Mouse (Mus musculus): ENCODE data around the gene Whrn. TPM values are rescaled to one million over a fixed set of nuclear protein-coding genes. Genes with fewer than 3 reads are reported as not detected.
A peak's percentile ranks its signal among the peaks of the same experiment; 100 is the strongest.

The Whrn gene
- polyA plus RNA-seq (2012; ENCODE audit: insufficient read depth, insufficient read length, missing spikeins): 0.29 TPM in 1 of 2 replicates, not detected in the other

DNA sequence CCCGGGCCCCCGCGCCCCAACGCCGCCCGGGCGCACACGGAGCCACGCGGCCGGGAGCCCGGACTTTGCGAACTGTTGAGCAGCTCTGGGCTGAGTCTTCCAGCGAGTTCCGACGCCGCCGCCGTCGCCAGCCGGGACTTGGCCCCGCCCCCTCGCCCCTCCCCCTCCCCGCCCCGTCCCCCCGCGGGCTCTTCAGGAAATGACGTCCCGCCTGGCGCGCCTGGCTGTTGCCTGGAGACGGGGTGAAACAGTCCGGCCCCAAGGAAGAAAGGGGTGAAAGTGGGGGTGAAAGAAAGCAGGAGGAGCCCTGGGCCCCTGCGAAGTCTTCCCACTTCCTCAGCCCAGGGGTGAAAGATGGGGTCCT, at the start of gene Whrn:
Gene Whrn (minus strand): TSS at position 77 of the 364 bp plus-strand sequence.
- no peak for TF ChIP-seq CTCF (IDR thresholded peaks at IDR 0.05; ENCODE audit: low read depth, low read length)
- no peak for TF ChIP-seq POLR2A (IDR thresholded peaks at IDR 0.05; ENCODE audit: borderline replicate concordance, low read depth, low read length)
- Histone ChIP-seq H3K27ac (ENCODE audit: insufficient read depth, low read depth, low read length) (no peak within 1 kb of the TSS), H3K4me3 (ENCODE audit: insufficient read depth, low read length) (peak within 1 kb of the TSS; percentile 59), H3K4me1 (ENCODE audit: control insufficient read depth, insufficient read depth, low read length) (peaks cover 2% of the 10 kb centered on the region; the same call in 1 of the 2 replicates)

DNA sequence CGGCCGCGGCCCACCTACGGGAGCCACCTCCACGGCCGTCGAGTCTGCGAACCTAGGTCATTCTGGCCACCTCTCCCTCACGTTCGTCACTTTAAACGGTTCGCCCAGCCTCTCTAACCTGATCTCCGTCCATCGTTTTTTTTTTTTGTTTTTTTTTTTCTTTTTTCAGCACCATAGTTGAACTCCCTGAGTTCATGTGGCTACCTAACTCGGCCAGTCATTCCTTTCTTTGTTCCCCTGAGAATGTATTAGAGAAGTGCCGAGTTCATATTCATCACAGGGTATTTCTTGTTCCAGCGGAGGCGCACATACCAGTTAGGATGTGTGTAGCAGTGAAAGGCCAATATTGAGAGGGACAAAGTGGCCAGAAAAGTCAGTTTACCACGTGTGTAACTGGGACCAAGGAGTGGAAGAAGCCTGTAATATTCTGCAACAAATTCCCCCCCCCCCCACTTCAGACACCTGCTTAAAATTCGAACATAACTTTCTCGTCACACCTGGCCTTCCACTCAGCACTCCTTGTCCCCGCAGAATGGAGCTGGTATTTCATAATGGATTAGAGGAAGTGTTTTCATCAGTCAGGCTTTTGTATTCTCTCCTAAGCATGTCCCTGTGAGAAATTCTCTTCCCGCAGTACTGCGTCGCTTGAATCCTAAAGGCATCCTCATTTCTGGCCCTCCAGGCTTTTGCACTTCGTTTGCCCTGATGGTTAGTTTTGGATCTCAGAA, 49.6 kb upstream of the Whrn start:
- H3K4me1 ChIP-seq (ENCODE audit: control insufficient read depth, insufficient read depth, low read length): peaks cover 46% of the 10 kb centered on the region
- peak overlapping the region; percentile 90 for H3K4me3 ChIP-seq (ENCODE audit: insufficient read depth, low read length)
- TF ChIP-seq CTCF (IDR thresholded peaks at IDR 0.05; ENCODE audit: low read depth, low read length): no peak
- H3K27ac ChIP-seq (ENCODE audit: insufficient read depth, low read depth, low read length): peak overlapping the region; percentile 81

DNA sequence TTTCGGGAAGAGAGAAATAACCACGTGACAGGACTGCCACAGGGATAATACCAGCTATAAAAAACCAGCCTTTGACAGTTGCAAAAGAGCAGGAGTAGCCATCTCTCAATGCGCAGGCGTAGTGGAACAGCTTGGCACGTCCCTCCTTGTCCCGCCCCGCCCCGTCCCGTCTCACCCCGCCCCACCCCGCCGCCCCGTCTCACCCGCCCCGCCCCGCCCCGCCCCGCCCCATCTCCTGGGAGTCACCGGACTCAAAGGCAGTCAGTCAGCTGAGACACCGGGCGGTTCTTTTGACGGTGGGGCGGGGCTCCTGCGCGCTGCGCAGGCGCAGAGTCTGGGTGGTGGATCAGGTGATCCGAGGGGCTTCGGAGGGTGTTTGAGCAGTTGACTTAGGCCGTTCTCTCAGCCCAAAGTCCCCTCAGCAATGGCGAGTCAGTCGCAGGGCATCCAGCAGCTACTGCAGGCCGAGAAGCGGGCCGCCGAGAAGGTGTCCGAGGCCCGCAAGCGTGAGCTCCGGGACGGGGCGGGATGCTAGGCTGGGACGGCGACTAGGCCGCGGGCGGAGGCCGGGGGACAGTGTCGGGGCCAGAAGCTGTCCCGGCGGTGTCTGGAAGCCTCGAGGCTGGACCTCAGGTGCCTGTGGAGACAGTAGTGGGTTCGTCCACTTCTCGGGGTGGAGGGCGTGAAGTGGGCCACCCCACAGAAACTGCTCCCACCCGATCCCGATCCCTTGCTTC, 48.9 kb upstream of the Whrn start, which contains the start of gene Atp6v1g1:
Gene Atp6v1g1 (plus strand): TSS at position 279 of the 737 bp plus-strand sequence.
- H3K4me3 ChIP-seq (ENCODE audit: insufficient read depth, low read length): peak within 1 kb of the TSS; percentile 90
- peaks cover 47% of the 10 kb centered on the region for H3K4me1 ChIP-seq (ENCODE audit: control insufficient read depth, insufficient read depth, low read length)
- TF ChIP-seq CTCF (IDR thresholded peaks at IDR 0.05; ENCODE audit: low read depth, low read length): no peak
- no peak for TF ChIP-seq POLR2A (IDR thresholded peaks at IDR 0.05; ENCODE audit: borderline replicate concordance, low read depth, low read length)
- peak within 1 kb of the TSS; percentile 81 for H3K27ac ChIP-seq (ENCODE audit: insufficient read depth, low read depth, low read length)

DNA sequence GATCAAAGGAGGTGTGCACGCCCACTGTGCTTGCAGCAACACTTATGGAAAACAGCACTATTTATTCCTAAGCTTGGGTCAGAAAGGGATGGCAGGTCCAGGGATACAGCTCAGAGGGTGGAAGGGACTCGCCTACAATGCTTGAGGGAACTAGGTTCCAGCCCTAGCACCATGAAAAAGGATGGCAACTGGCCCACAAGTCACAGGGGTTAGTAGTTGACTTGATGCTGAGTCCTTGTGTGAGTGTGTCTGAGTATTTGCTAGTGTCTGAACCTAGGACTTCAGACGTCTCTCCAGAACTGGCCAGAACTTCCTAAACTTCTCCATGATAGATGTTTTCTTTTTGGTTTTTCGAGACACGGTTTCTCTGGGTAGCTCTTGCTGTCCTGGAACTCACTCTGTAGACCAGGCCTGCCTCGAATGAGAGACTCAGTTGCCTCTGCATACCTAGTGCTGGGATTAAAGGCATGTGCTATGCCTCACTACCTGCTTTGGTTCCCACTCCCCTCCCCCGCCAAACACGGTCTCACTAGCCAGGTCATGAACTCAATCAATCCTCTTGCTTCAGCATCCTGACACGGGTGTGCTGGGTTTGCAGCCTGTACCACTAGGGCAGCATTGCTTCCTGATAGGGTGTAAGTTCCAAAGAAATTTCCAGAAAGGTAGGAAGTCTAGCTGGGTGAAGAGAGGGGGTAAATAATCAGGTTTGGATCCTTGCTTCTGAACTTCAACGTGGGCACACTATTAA, 48.1 kb upstream of the Whrn start:
- Histone ChIP-seq H3K4me3 (ENCODE audit: insufficient read depth, low read length) (peak overlapping the region; percentile 11; the same call in 1 of the 2 replicates), H3K4me1 (ENCODE audit: control insufficient read depth, insufficient read depth, low read length) (peaks cover 47% of the 10 kb centered on the region), H3K27ac (ENCODE audit: insufficient read depth, low read depth, low read length) (peak overlapping the region; percentile 77)
- TF ChIP-seq CTCF (IDR thresholded peaks at IDR 0.05; ENCODE audit: low read depth, low read length) (no peak), POLR2A (IDR thresholded peaks at IDR 0.05; ENCODE audit: borderline replicate concordance, low read depth, low read length) (no peak)

DNA sequence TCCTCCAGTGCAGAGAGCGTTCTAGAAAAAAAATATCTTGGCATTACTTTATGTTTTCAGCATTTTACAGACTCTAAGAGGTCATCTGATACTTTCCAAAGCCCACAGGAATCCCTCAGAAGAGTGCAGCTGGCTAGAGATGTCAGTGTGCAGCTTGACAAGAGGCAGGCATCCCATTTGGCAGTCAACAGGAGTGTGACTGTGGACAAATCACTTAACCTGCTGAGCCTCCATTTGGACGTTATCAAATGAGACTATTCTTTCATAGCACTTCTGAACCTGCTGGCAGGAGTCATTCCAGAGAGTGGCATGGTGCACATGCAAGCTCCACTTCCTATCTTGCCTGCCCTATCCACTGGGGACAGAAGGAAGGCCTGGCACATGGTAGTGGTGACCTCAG, 46.4 kb upstream of the Whrn start:
- TF ChIP-seq CTCF (IDR thresholded peaks at IDR 0.05; ENCODE audit: low read depth, low read length) (no peak), POLR2A (IDR thresholded peaks at IDR 0.05; ENCODE audit: borderline replicate concordance, low read depth, low read length) (no peak)
- H3K4me3 ChIP-seq (ENCODE audit: insufficient read depth, low read length): no peak overlapping the region
- no peak overlapping the region for H3K27ac ChIP-seq (ENCODE audit: insufficient read depth, low read depth, low read length)
- peaks cover 44% of the 10 kb centered on the region for H3K4me1 ChIP-seq (ENCODE audit: control insufficient read depth, insufficient read depth, low read length)

DNA sequence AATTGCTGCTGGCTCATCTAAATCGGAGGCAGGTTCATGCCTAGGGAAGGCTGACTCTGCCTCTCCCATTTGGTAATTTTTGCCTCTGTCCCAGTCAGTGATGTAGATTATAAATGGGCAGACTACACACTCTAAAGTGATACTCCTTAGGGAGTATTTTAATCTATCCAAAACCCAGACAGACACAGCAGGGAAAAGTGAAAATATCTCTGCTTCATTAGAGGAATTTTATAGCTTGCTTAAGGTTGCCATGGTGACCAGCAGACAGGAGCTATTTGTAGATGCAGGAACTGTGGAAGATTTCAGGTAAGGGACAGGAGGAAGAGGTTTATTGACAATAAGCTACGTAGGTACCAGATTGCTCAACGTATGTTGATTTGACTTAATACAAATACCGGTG, 41.8 kb upstream of the Whrn start:
- H3K27ac ChIP-seq (ENCODE audit: insufficient read depth, low read depth, low read length): no peak overlapping the region
- no peak for TF ChIP-seq CTCF (IDR thresholded peaks at IDR 0.05; ENCODE audit: low read depth, low read length)
- TF ChIP-seq POLR2A (IDR thresholded peaks at IDR 0.05; ENCODE audit: borderline replicate concordance, low read depth, low read length): no peak

GRCm38 (mm10) chr4:63530409-63530808, 34.6 kb upstream of the Whrn start:
- no peak for TF ChIP-seq CTCF (IDR thresholded peaks at IDR 0.05; ENCODE audit: low read depth, low read length)
- TF ChIP-seq POLR2A (IDR thresholded peaks at IDR 0.05; ENCODE audit: borderline replicate concordance, low read depth, low read length): no peak
- Histone ChIP-seq H3K4me1 (ENCODE audit: control insufficient read depth, insufficient read depth, low read length) (peaks cover 16% of the 10 kb centered on the region), H3K27ac (ENCODE audit: insufficient read depth, low read depth, low read length) (no peak overlapping the region), H3K4me3 (ENCODE audit: insufficient read depth, low read length) (no peak overlapping the region)

More for the DNA sequence above, 41.8 kb upstream of the Whrn start:
- Histone ChIP-seq H3K4me3 (ENCODE audit: insufficient read depth, low read length) (no peak overlapping the region), H3K4me1 (ENCODE audit: control insufficient read depth, insufficient read depth, low read length) (peaks cover 26% of the 10 kb centered on the region)

DNA sequence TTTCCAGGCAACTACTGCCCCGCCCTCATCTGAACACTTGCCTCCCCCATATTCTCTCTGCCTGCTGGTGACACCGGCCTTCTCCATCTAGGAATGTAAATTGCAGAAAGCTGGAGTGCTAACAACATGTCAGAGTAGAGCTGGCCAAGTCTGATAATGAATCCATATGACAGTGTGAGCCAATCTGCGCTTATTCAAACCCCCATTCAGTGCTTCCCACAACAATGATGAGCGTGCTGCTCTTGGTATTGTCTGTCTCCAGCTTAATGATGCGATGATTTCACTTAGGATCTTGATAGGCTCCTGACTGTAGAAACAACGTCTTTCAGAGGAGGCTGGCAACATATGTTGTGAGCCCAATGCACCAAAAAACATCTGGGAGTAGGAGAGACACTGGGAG, 33.2 kb upstream of the Whrn start:
- peaks cover 16% of the 10 kb centered on the region for H3K4me1 ChIP-seq (ENCODE audit: control insufficient read depth, insufficient read depth, low read length)
- TF ChIP-seq CTCF (IDR thresholded peaks at IDR 0.05; ENCODE audit: low read depth, low read length) (no peak), POLR2A (IDR thresholded peaks at IDR 0.05; ENCODE audit: borderline replicate concordance, low read depth, low read length) (no peak)
- H3K27ac ChIP-seq (ENCODE audit: insufficient read depth, low read depth, low read length): no peak overlapping the region
- H3K4me3 ChIP-seq (ENCODE audit: insufficient read depth, low read length): no peak overlapping the region

GRCm38 (mm10) chr4:63525514-63525913, 29.7 kb upstream of the Whrn start:
- TF ChIP-seq CTCF (IDR thresholded peaks at IDR 0.05; ENCODE audit: low read depth, low read length) (no peak), POLR2A (IDR thresholded peaks at IDR 0.05; ENCODE audit: borderline replicate concordance, low read depth, low read length) (no peak)
- H3K4me1 ChIP-seq (ENCODE audit: control insufficient read depth, insufficient read depth, low read length): peaks cover 2% of the 10 kb centered on the region; the same call in 1 of the 2 replicates
- no peak overlapping the region for H3K27ac ChIP-seq (ENCODE audit: insufficient read depth, low read depth, low read length)
- no peak overlapping the region for H3K4me3 ChIP-seq (ENCODE audit: insufficient read depth, low read length)

Measured in bone marrow macrophage, adult 2 months (primary cell).